Mouse (Mus musculus) bone marrow, adult 2 months (tissue): ENCODE measurements around the gene Phykpl. TPM values are rescaled to one million over a fixed set of nuclear protein-coding genes. Genes with fewer than 3 reads are reported as not detected.

Experiments used
- H3K27ac ChIP-seq: fragments of 200-500 bp; 2 replicates; pipeline ENCODE4 v1.5.1; 2012; ENCODE audit warnings: low read depth, mild to moderate bottlenecking, control low read depth, inconsistent platforms, low read length; ENCODE audit not compliant: control insufficient read depth, poor library complexity, insufficient read depth
- H3K4me1 ChIP-seq: fragments of 200-500 bp; 2 replicates; pipeline ENCODE4 v1.6.1; 2011; ENCODE audit warnings: low read length; ENCODE audit not compliant: control insufficient read depth, insufficient read depth
- H3K4me3 ChIP-seq: fragments of 200-500 bp; replicated peaks from 2 replicates; pipeline ENCODE3; 2011; ENCODE audit warnings: mild to moderate bottlenecking, low read depth, low read length, control low read depth; ENCODE audit not compliant: control insufficient read depth
- CTCF ChIP-seq: fragments of 200-500 bp; IDR thresholded peaks from 2 replicates; pipeline ENCODE4 v1.5.1; 2011; ENCODE audit warnings: low read length, control low read depth; ENCODE audit not compliant: control insufficient read depth, insufficient read depth
- POLR2A ChIP-seq: fragments of 200-500 bp; IDR thresholded peaks from 2 replicates; pipeline ENCODE4 v1.6.1; 2011; ENCODE audit warnings: low read depth, mild to moderate bottlenecking, control low read depth, low read length, borderline replicate concordance; ENCODE audit not compliant: control insufficient read depth
- WGBS: fragments of 180-500 bp; shearing (Covaris S2); methylation state at CpG from one replicate; pipeline ENCODE4 v1.1.7; 2018; 5-methylcytosine and 5-hydroxymethylcytosine counted together
- polyA plus RNA-seq: library from polyadenylated mRNA; stranded (reverse); fragments of >200 nt; gene quantifications from 2 replicates; pipeline ENCODE4 v1.2.4, GENCODE M21; 2011; ENCODE audit warnings: low replicate concordance; ENCODE audit not compliant: missing spikeins, insufficient read depth, insufficient read length

Phykpl gene
- 7.7 and 10.8 TPM in 2 replicates for polyA plus RNA-seq

GRCm38 (mm10) chr11:51584431-51585248 is at the start of gene Phykpl:
Gene Phykpl (plus strand): TSS chr11:51584757.
- Histone ChIP-seq H3K27ac (peak within 1 kb of the TSS; percentile 97), H3K4me1 (peaks cover 6% of the 10 kb centered on the region; the same call in 1 of the 2 replicates), H3K4me3 (peak within 1 kb of the TSS; percentile 82)
- under 1% methylated on average over 59 of the region's 59 CpGs for WGBS
- TF ChIP-seq CTCF: peak; percentile 22; the same call in 1 of the 2 replicates
- TF ChIP-seq POLR2A: peak; percentile 88

- WGBS: 84% methylated on average over 7 of the region's 7 CpGs
- TF ChIP-seq CTCF: no peak
- TF ChIP-seq POLR2A: no peak
- no peaks in the 10 kb centered on the region for H3K4me1 ChIP-seq
Observed at GRCm38 (mm10) chr11:51538388-51538787, 46.2 kb upstream of the Phykpl start.

GRCm38 (mm10) chr11:51538919-51539758 is 45.4 kb upstream of the Phykpl start:
- 43% methylated on average over 13 of the region's 13 CpGs for WGBS
- Histone ChIP-seq H3K4me3 (no peak overlapping the region), H3K27ac (no peak overlapping the region), H3K4me1 (no peaks in the 10 kb centered on the region)
- no peak for TF ChIP-seq CTCF
- no peak for TF ChIP-seq POLR2A

More at GRCm38 (mm10) chr11:51538388-51538787, 46.2 kb upstream of the Phykpl start:
- H3K4me3 ChIP-seq: no peak overlapping the region
- H3K27ac ChIP-seq: no peak overlapping the region

- no peak overlapping the region for H3K27ac ChIP-seq
- H3K4me1 ChIP-seq: no peaks in the 10 kb centered on the region
- TF ChIP-seq CTCF (peak; percentile 98), POLR2A (no peak)
- H3K4me3 ChIP-seq: no peak overlapping the region
- WGBS: 15% methylated on average over 10 of the region's 10 CpGs
Observed at GRCm38 (mm10) chr11:51539759-51540282, 44.7 kb upstream of the Phykpl start.

GRCm38 (mm10) chr11:51542424-51542823 is 42.1 kb upstream of the Phykpl start:
- Histone ChIP-seq H3K27ac (no peak overlapping the region), H3K4me1 (no peaks in the 10 kb centered on the region), H3K4me3 (no peak overlapping the region)
- TF ChIP-seq CTCF: no peak
- no peak for TF ChIP-seq POLR2A
- WGBS: 62% methylated on average over 9 of the region's 9 CpGs

- Histone ChIP-seq H3K4me1 (no peaks in the 10 kb centered on the region), H3K4me3 (no peak overlapping the region), H3K27ac (no peak overlapping the region)
- WGBS: 71% methylated on average over 7 of the region's 7 CpGs
- TF ChIP-seq CTCF: no peak
- TF ChIP-seq POLR2A: no peak
Observed at GRCm38 (mm10) chr11:51543487-51544050, 41.0 kb upstream of the Phykpl start.

- no peak overlapping the region for H3K27ac ChIP-seq
- 14% methylated on average over 2 of the region's 2 CpGs for WGBS
- H3K4me3 ChIP-seq: no peak overlapping the region
- TF ChIP-seq POLR2A (no peak), CTCF (no peak)
- no peaks in the 10 kb centered on the region for H3K4me1 ChIP-seq
Observed at GRCm38 (mm10) chr11:51544413-51544812, 40.1 kb upstream of the Phykpl start.

GRCm38 (mm10) chr11:51545811-51546210 is 38.7 kb upstream of the Phykpl start:
- TF ChIP-seq CTCF (no peak), POLR2A (no peak)
- 75% methylated on average over 4 of the region's 4 CpGs for WGBS

GRCm38 (mm10) chr11:51551253-51551652 is 33.3 kb upstream of the Phykpl start:
- H3K4me1 ChIP-seq: no peaks in the 10 kb centered on the region; the same call in 1 of the 2 replicates
- TF ChIP-seq CTCF: no peak
- TF ChIP-seq POLR2A: no peak
- no peak overlapping the region for H3K27ac ChIP-seq
- WGBS: 3% methylated on average over 5 of the region's 5 CpGs
- H3K4me3 ChIP-seq: no peak overlapping the region

More at GRCm38 (mm10) chr11:51545811-51546210, 38.7 kb upstream of the Phykpl start:
- no peaks in the 10 kb centered on the region; the same call in 1 of the 2 replicates for H3K4me1 ChIP-seq
- H3K4me3 ChIP-seq: no peak overlapping the region
- no peak overlapping the region for H3K27ac ChIP-seq
